Mouse (Mus musculus) lung, adult 2 months (tissue): Measurements from ENCODE around the gene Dnaic2. TPM values are rescaled to one million over a fixed set of nuclear protein-coding genes. Genes with fewer than 3 reads are reported as not detected.

Source experiments
- DNase-seq: peaks from one replicate; pipeline ENCODE4 v3.0.0; 2022
- H3K4me1 ChIP-seq: fragments of 200-500 bp; 2 replicates; pipeline ENCODE4 v1.6.1; 2011; ENCODE audit warnings: low read length; ENCODE audit not compliant: control insufficient read depth, insufficient read depth
- H3K4me3 ChIP-seq: fragments of 200-500 bp; replicated peaks from 2 replicates; pipeline ENCODE3; 2011; ENCODE audit warnings: low read depth, mild to moderate bottlenecking, control low read depth, low read length; ENCODE audit errors: extremely low read depth
- CTCF ChIP-seq: fragments of 200-500 bp; IDR thresholded peaks from 2 replicates; pipeline ENCODE4 v1.5.1; 2011; ENCODE audit warnings: mild to moderate bottlenecking, low read length, control low read depth; ENCODE audit not compliant: insufficient read depth
- POLR2A ChIP-seq: fragments of 200-500 bp; IDR thresholded peaks from 2 replicates; pipeline ENCODE4 v1.6.1; 2011; ENCODE audit warnings: low read depth, mild to moderate bottlenecking, control low read depth, low read length, borderline replicate concordance; ENCODE audit errors: extremely low read depth
- WGBS: fragments of 180-500 bp; shearing (Covaris S2); methylation state at CpG from one replicate; pipeline ENCODE4 v1.1.7; 2018; 5-methylcytosine and 5-hydroxymethylcytosine counted together
- polyA plus RNA-seq: library from polyadenylated mRNA; depleted of rRNA; stranded (reverse); fragments of >200 nt; gene quantifications from 2 replicates; pipeline ENCODE4 v1.2.3, GENCODE M21; 2012; rRNA removed

Dnaic2 gene
- polyA plus RNA-seq, 1 experiment: 13.3 TPM

DNA sequence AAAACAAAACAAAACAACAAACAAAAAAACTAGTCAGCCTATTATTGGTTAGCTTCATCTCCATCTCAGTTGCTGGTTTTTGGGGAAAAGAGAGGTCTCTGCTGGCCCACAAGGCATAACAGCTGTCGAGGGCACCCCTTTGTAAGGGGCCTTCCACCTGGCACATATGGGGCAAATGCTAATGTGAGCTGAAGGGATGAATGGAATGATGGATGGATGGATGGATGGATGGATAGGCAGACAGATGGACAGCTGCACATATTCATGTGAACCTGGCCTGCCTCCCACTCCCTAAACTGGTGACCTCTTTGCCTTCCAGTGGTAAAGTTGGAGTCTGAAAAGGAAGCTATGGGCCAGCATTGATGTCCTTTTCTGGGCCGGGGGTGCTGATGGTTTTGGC is 79.8 kb downstream of the Dnaic2 start:
- WGBS: 75% methylated on average over 2 of the region's 2 CpGs
- no peak for TF ChIP-seq CTCF
- TF ChIP-seq POLR2A: no peak
- no peaks in the 10 kb centered on the region for H3K4me1 ChIP-seq
- DNase-seq: no peak
- no peak overlapping the region for H3K4me3 ChIP-seq

Other genes with a start within 250 kb of the Dnaic2 start
- gene Rpl38, start 58.9 kb upstream of the Dnaic2 start, polyA plus RNA-seq: 390 and 404 TPM in 2 replicates
- gene Ttyh2, start 52.0 kb upstream of the Dnaic2 start, polyA plus RNA-seq: 19.0 and 20.8 TPM in 2 replicates
- 8.9 and 9.2 TPM in 2 replicates for gene Kif19a, start 38.0 kb downstream of the Dnaic2 start, polyA plus RNA-seq
- gene Btbd17, start 68.5 kb downstream of the Dnaic2 start, polyA plus RNA-seq: 0.54 and 0.59 TPM in 2 replicates
- not detected in 2 replicates for gene Gpr142, start 71.5 kb downstream of the Dnaic2 start, polyA plus RNA-seq
- gene Gprc5c, start 123.7 kb downstream of the Dnaic2 start, polyA plus RNA-seq: 14.3 and 18.2 TPM in 2 replicates
- 2.5 and 5.0 TPM in 2 replicates for gene Cd300a, start 162.6 kb downstream of the Dnaic2 start, polyA plus RNA-seq
- 2.4 and 5.4 TPM in 2 replicates for gene Cd300lb, start 207.0 kb downstream of the Dnaic2 start, polyA plus RNA-seq
- 0.68 and 1.2 TPM in 2 replicates for gene Cd300c, start 241.7 kb downstream of the Dnaic2 start, polyA plus RNA-seq